Mouse (Mus musculus): ENCODE results near the gene Ermap.

- TF ChIP-seq POLR2A (IDR thresholded peaks at IDR 0.05; ENCODE audit: extremely low read depth, insufficient read depth, low read length) = no peak
- no peak for TF ChIP-seq CTCF (IDR thresholded peaks at IDR 0.05; ENCODE audit: extremely low read depth, insufficient read depth, low read length)
Measured at GRCm38 (mm10) chr4:119167068-119167467, 22.7 kb downstream of the Ermap start.

Data from cortical plate, adult 2 months (tissue).